Mouse (Mus musculus) spleen, postnatal 4 days (tissue): Measurements from ENCODE around the gene Olfr1.

Experiments used
- DNase-seq, 2 experiments: peaks; one replicate each; pipeline ENCODE4 v3.0.0; 2022; ENCODE audit warnings: low spot score in 2 of 2

The Olfr1 gene

GRCm38 (mm10) chr11:73399514-73399913 lies at the start of gene Olfr1:
TSS of gene Olfr1 (minus strand) at chr11:73399614.
- DNase-seq: no peak

- DNase-seq: no peak
These were observed 29.0 kb upstream of the Olfr1 start, which contains the start of gene Olfr378 for GRCm38 (mm10) chr11:73428377-73428776. TSS of gene Olfr378 (minus strand) at chr11:73428477.

GRCm38 (mm10) chr11:73395374-73395773 lies 4.0 kb downstream of the Olfr1 start:
- DNase-seq: no peak

- DNase-seq: no peak
These were observed 28.5 kb downstream of the Olfr1 start, which contains the start of gene Olfr376 for GRCm38 (mm10) chr11:73370946-73371345. TSS of gene Olfr376 (plus strand) at chr11:73371246.

- no peak for DNase-seq
These were observed 48.9 kb downstream of the Olfr1 start, which contains the start of gene Olfr20 for GRCm38 (mm10) chr11:73350483-73350882. TSS of gene Olfr20 (plus strand) at chr11:73350783.
